Mouse (Mus musculus) lung, adult 2 months (tissue): ENCODE data around the gene Akap9. TPM values are rescaled to one million over a fixed set of nuclear protein-coding genes. Genes with fewer than 3 reads are reported as not detected.

Experiments
- DNase-seq: peaks from one replicate; pipeline ENCODE4 v3.0.0; 2022
- H3K4me1 ChIP-seq: fragments of 200-500 bp; 2 replicates; pipeline ENCODE4 v1.6.1; 2011; ENCODE audit warnings: low read length; ENCODE audit not compliant: control insufficient read depth, insufficient read depth
- H3K4me3 ChIP-seq: fragments of 200-500 bp; replicated peaks from 2 replicates; pipeline ENCODE3; 2011; ENCODE audit warnings: low read depth, mild to moderate bottlenecking, control low read depth, low read length; ENCODE audit errors: extremely low read depth
- CTCF ChIP-seq: fragments of 200-500 bp; IDR thresholded peaks from 2 replicates; pipeline ENCODE4 v1.5.1; 2011; ENCODE audit warnings: mild to moderate bottlenecking, low read length, control low read depth; ENCODE audit not compliant: insufficient read depth
- POLR2A ChIP-seq: fragments of 200-500 bp; IDR thresholded peaks from 2 replicates; pipeline ENCODE4 v1.6.1; 2011; ENCODE audit warnings: low read depth, mild to moderate bottlenecking, control low read depth, low read length, borderline replicate concordance; ENCODE audit errors: extremely low read depth
- WGBS: fragments of 180-500 bp; shearing (Covaris S2); methylation state at CpG from one replicate; pipeline ENCODE4 v1.1.7; 2018; 5-methylcytosine and 5-hydroxymethylcytosine counted together
- polyA plus RNA-seq: library from polyadenylated mRNA; depleted of rRNA; stranded (reverse); fragments of >200 nt; gene quantifications from 2 replicates; pipeline ENCODE4 v1.2.3, GENCODE M21; 2012

Akap9 gene
- polyA plus RNA-seq, 1 experiment = 6.9 TPM

DNA sequence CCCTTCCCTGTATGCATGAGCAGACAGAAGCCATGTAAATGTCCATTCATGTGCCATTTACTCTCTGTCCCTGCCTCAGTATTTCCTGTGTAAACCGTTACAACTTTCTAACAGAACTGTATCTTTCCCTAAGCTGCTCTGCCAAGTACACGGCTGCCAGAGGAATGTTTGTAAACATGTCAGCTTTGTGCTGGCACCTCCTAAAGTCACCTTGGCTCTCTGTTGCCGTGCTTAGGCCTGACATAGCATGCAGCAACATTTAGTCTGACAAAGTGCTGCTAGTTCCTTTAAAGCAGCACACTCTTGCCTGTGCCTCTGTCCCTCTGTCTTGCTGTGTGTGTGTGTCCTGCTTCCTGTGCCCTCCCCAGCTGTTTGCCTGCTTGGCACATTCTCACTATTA is 139.3 kb downstream of the Akap9 start:
- 41% methylated on average over 3 of the region's 3 CpGs for WGBS
- Histone ChIP-seq H3K4me3 (no peak overlapping the region), H3K4me1 (peaks cover 3% of the 10 kb centered on the region; the same call in 1 of the 2 replicates)
- TF ChIP-seq POLR2A (no peak), CTCF (no peak)
- no peak for DNase-seq

DNA sequence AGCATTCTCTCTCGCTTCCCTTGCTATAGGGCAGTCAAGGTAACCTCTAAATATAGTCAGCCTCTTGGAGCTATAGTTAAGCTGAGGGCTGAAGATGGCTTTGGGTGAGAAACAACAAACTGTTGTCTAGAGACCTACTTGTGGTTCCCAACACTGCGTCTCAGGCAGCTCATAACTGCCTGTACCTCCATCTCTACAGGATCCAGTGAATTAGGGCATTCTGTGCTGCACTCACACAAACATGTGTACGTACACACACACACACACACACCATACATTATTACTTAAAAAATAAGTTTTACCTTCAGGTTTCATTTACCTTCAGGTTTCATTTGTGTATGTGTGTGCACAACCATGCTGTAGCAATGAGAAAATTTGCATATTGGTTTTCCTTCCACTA is 151.2 kb downstream of the Akap9 start:
- Histone ChIP-seq H3K4me3 (no peak overlapping the region), H3K4me1 (no peaks in the 10 kb centered on the region)
- WGBS = 94% methylated on average over 3 of the region's 3 CpGs
- no peak for DNase-seq
- TF ChIP-seq POLR2A (no peak), CTCF (no peak)

DNA sequence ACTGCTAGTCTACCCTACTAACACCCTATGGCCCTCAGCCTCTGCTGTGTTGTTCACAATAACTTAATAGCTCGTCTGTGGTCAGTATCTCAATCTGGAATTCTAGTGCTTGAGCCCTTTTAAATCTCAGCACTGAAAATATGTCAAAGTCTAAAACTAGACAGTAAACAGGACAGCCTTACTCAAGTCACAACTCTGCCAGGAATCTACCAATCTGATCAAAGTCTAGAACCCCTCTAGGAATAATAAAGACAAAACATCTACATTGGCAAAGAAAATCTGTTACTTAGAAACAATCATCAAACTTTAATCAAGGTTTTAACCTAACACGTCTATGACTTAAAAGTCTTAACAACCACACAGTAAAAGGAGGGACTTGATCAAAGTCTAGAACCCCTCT is 153.0 kb downstream of the Akap9 start:
- WGBS = 72% methylated on average over 2 of the region's 2 CpGs
- Histone ChIP-seq H3K4me3 (no peak overlapping the region), H3K4me1 (no peaks in the 10 kb centered on the region)
- DNase-seq = no peak
- TF ChIP-seq POLR2A (no peak), CTCF (no peak)

DNA sequence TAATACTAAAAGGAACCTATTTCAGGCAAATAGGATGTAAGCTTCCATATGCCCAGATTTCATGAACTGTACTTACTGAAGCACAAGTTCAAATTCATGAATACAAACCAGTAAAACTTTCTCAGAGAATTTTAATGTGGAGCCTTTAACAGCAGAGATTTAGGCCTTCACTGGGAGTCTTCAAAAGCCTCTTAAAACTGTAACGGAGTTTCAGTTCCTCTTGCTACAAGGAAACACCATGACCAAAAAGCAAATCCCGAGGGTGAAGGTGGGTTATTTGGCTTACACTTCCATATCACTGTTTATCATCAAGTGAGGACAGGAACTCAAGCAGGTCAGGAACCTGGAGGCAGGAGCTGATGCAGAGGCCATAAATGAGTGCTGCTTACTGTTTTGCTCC is 153.7 kb downstream of the Akap9 start:
- H3K4me3 ChIP-seq = no peak overlapping the region
- TF ChIP-seq CTCF (no peak), POLR2A (no peak)
- DNase-seq = no peak
- WGBS = 70% methylated on average over 2 of the region's 2 CpGs
- H3K4me1 ChIP-seq = no peaks in the 10 kb centered on the region

DNA sequence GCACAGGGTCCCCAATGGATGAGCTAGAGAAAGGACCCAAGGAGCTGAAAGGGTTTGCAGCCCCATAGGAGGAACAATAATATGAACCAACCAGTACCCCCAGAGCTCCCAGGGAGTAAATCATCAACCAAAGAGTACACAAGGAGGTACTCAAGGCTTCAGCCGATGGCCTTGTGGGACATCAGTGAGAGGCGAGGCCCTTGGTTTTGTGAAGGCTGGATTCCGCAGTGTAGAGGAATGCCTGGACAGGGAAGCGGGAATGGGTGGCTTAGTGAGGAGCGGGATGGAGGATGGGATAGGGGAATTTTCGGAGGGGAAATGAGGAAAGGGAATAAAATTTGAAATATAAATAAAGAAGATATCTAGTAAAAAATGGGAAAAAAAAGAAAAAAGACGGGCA is 157.1 kb downstream of the Akap9 start:
- WGBS = 78% methylated on average over 7 of the region's 7 CpGs
- Histone ChIP-seq H3K4me1 (no peaks in the 10 kb centered on the region), H3K4me3 (no peak overlapping the region)
- no peak for TF ChIP-seq POLR2A
- TF ChIP-seq CTCF = no peak
- no peak for DNase-seq

DNA sequence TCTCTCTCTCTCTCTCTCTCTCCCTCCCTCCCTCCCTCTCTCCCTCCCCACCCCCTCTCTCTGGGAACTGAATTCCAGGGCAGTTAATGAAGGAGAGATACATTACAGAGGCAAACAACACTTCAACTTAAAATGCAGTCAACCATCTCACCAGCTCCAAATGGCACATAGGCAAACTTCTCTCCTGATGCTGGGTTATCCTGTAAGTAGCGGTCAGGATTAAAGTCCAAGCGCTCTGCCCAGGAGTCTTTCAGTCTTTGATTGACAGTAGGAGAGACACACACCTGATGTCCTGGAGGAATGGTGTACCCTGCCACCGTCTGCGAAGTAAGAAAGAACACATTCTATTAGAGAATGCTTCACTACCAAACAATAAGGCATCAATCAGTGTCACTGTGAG is 158.5 kb downstream of the Akap9 start:
- Histone ChIP-seq H3K4me1 (no peaks in the 10 kb centered on the region), H3K4me3 (no peak overlapping the region)
- no peak for DNase-seq
- WGBS = 91% methylated on average over 4 of the region's 4 CpGs
- TF ChIP-seq POLR2A (no peak), CTCF (no peak)

DNA sequence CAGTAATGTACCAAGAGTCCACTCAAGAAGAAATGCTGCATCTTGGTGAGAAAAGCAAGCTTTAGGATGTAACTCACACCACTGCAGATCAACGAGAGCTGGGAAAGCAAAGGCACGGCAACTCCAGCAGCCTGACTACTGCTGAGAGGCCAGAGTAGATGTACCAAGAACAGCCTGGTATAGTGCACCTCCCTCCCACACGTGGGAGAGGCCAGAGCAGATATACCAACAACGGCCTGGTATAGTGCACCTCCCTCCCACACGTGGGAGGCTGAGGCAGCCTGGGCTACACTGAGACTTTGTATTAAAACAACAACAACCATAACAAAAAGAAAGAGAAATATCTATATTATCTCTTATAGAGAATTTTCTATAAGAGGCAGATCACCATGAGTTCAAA is 160.3 kb downstream of the Akap9 start:
- TF ChIP-seq POLR2A (no peak), CTCF (no peak)
- DNase-seq = no peak
- H3K4me3 ChIP-seq = no peak overlapping the region
- no peaks in the 10 kb centered on the region for H3K4me1 ChIP-seq
- WGBS = 87% methylated on average over 5 of the region's 5 CpGs

DNA sequence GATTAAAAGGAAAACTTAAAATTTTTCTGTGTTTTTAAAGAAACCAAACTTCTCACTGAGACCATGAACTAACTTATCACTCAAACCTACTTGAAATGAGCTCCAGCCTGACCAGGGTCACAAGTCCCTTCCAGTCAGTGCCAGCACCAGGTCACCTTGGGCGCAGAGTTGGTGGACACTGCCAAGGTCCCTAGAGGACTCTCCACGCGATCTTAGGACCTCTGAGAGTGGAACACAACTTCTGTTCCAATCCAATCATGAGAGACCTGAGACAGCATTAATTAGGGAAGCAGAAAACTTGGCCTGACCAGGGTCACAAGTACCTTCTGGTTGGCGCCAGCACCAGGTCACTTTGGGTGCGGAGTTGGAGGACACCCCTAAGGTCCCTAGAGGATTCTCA is 166.6 kb downstream of the Akap9 start:
- no peak for DNase-seq
- 97% methylated on average over 5 of the region's 5 CpGs for WGBS
- H3K4me1 ChIP-seq = no peaks in the 10 kb centered on the region
- no peak overlapping the region for H3K4me3 ChIP-seq
- TF ChIP-seq CTCF = no peak
- no peak for TF ChIP-seq POLR2A

DNA sequence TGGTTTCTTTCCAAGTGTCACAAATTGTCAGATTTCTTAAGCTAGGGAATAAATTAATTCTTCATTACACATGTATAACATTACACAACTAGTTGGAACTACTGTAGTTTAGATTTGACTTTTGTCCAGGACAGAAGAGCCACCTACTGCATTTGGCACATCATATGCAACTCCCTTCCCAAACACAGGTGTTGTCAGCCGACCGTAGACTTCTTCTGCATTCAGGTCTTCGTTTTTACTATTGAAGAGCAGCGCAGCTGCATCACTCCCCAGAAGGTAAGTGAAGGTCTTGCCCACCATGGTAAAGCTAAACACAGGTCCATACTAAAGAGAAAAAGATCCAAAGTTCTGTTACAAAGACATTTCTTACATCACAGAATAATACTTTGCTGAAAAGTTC is 173.2 kb downstream of the Akap9 start:
- no peak for TF ChIP-seq CTCF
- TF ChIP-seq POLR2A = no peak
- WGBS = 95% methylated on average over 4 of the region's 4 CpGs
- no peak for DNase-seq
- peaks cover 4% of the 10 kb centered on the region; the same call in 1 of the 2 replicates for H3K4me1 ChIP-seq
- H3K4me3 ChIP-seq = no peak overlapping the region

DNA sequence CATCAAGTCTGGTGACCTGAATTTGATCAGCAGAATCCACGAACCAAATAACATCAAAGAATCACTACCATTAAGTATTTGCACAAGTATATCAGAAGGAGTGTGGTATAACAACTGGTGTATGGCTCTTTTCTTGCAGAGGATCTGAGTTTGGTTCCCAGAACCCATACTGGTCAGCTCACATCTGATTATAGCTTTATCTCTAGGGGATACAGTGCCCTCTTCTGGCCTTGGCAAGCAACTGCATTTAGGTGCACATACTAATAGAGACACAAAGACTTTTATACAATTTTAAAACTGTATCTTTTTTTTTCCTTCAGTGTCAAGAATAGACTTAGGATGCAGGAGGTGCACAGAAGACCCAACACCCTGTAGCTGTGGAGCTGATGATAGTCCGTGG is 173.9 kb downstream of the Akap9 start:
- 96% methylated on average over 2 of the region's 2 CpGs for WGBS
- Histone ChIP-seq H3K4me3 (no peak overlapping the region), H3K4me1 (peaks cover 4% of the 10 kb centered on the region; the same call in 1 of the 2 replicates)
- no peak for DNase-seq
- TF ChIP-seq CTCF (no peak), POLR2A (no peak)
